Mouse (Mus musculus): ENCODE data around the gene Dazap2. TPM values are rescaled to one million over a fixed set of nuclear protein-coding genes. Genes with fewer than 3 reads are reported as not detected.
"Not testable (repeated sequence)": the region's sequence is repeated elsewhere in the genome, so short reads cannot be mapped to it uniquely, and the experiment has no call there.

Dazap2 gene
- total and polyA plus RNA-seq, 3 experiments, result 157 to 486 (median 180) TPM

DNA sequence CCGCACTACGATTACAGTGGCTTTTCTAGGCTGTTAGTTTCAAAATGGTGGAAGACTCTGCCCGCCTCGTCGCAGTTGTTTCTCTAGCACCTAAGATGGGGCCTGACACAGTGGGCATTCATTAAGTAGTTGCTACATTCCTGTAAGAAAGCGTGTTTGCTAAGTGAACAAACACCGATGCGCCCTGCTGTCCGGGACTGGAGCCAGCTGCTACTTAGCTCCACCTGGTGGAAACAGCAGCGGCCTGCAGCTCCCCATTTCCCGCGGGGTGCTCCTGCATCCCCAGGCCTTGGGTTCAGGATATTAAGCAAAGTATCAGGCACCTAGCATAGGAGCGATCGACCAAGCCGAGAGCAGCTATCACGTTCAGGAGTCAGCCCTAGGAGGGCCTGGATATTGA, 1.6 kb upstream of the Dazap2 start:
- intact Hi-C loops (cut with DNase I), result loop anchor here (1.0 to 10.0 kb wide), 4 partner anchors 13 to 149 kb away; partner anchors contain the start of gene Letmd1
- Histone ChIP-seq H3K4me1 (ENCODE audit: control insufficient read depth, insufficient read depth, low read length) (peaks cover 11% of the 10 kb centered on the region), H3K4me3 (peak overlapping the region; percentile 29; the same call in 1 of the 2 replicates), H3K79me2 (replicated peaks; ENCODE audit: control insufficient read depth, insufficient read depth, low read length) (no peaks in the 10 kb centered on the region), H3K9ac (ENCODE audit: low read depth, low read length) (peak overlapping the region; percentile 10; the same call in 1 of the 2 replicates), H3K27ac (peak overlapping the region; percentile 92), H3K27me3 (ENCODE audit: control insufficient read depth, insufficient read depth, low read length) (no peaks in the 10 kb centered on the region; the same call in 1 of the 2 replicates), H3K36me3 (ENCODE audit: control insufficient read depth, insufficient read depth, low read length) (peaks cover 7% of the 10 kb centered on the region; the same call in 1 of the 2 replicates)
- TF ChIP-seq CTCF (IDR thresholded peaks at IDR 0.05) (no peak; the same call in none of the 2 replicates), EP300 (IDR thresholded peaks at IDR 0.05; ENCODE audit: insufficient read depth, low read depth, low read length) (peak; percentile 85), POLR2A (IDR thresholded peaks at IDR 0.05; ENCODE audit: insufficient read depth, low read depth, low read length) (0 out of 2 replicates have a peak, but pooled peaks have one; percentile 41)
- 7% methylated on average over 16 of the region's 16 CpGs for WGBS
- DNase-seq, result peak; percentile 81 to 89

DNA sequence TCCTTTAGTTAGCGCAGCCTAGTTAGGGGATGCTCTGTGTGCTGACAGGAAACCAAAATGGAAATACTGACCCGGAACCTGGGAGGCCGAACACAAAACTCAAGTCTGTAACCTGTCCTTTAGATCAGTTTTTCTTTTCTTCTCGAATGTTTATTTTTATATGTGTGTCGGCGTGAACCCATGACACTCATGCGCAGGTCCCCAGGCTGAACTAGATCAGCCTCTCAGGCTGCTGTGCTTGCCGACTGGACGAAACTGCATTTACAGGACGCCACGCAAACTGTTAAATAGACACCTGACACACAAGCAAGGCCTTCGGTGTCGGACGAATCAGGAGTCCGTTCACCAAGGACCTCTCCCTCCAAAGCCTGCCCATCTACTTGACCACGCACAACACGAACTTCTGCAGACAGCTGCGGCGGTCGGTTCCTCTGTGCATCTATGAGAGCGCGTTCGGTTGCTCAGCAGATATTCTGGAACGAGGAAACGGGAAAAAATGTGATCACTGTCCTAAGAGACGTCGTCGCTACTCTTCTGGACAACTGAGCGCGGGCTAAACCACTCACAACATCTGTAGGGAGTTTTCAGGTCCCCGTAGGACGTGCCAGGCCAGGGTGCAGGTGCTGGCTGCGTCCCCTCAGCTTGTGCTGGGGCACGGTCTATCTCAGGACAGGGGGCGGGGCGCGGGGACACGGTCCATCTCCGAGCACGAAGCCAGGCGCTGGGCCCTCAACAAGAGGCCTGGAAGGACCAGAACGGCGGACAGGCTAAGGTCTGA, 742 bp upstream of the Dazap2 start:
- peaks cover 14% of the 10 kb centered on the region for H3K36me3 ChIP-seq (ENCODE audit: control insufficient read depth, insufficient read depth, low read length)
- no peaks in the 10 kb centered on the region; the same call in 1 of the 2 replicates for H3K27me3 ChIP-seq (ENCODE audit: control insufficient read depth, insufficient read depth, low read length)
- H3K79me2 ChIP-seq (replicated peaks; ENCODE audit: control insufficient read depth, insufficient read depth, low read length), result no peaks in the 10 kb centered on the region
- no peak for DNase-seq
- H3K9ac ChIP-seq (ENCODE audit: low read depth, low read length), result peak overlapping the region; percentile 61
- peak overlapping the region; percentile 92 for H3K27ac ChIP-seq
- WGBS, result 9% methylated on average over 43 of the region's 43 CpGs
- intact Hi-C loops (cut with DNase I), result loop anchor here (1.0 to 10.0 kb wide), 3 partner anchors 63 to 150 kb away; partner anchors contain the start of gene Letmd1
- peaks cover 12% of the 10 kb centered on the region for H3K4me1 ChIP-seq (ENCODE audit: control insufficient read depth, insufficient read depth, low read length)
- peak overlapping the region; percentile 66 for H3K4me3 ChIP-seq
- TF ChIP-seq POLR2A (IDR thresholded peaks at IDR 0.05; ENCODE audit: insufficient read depth, low read depth, low read length), result peak; percentile 16; the same call in 1 of the 2 replicates
- no peak for TF ChIP-seq EP300 (IDR thresholded peaks at IDR 0.05; ENCODE audit: insufficient read depth, low read depth, low read length)
- no peak for TF ChIP-seq CTCF (IDR thresholded peaks at IDR 0.05)

- peak overlapping the region; percentile 86 for H3K9ac ChIP-seq (ENCODE audit: low read depth, low read length)
- peak overlapping the region; percentile 98 for H3K27ac ChIP-seq
- WGBS, result under 1% methylated on average over 40 of the region's 43 CpGs
- TF ChIP-seq POLR2A (IDR thresholded peaks at IDR 0.05; ENCODE audit: insufficient read depth, low read depth, low read length) (peak; percentile 51; the same call in 1 of the 2 replicates), EP300 (IDR thresholded peaks at IDR 0.05; ENCODE audit: insufficient read depth, low read depth, low read length) (no peak)
- no peaks in the 10 kb centered on the region for H3K79me2 ChIP-seq (replicated peaks; ENCODE audit: control insufficient read depth, insufficient read depth, low read length)
- H3K4me1 ChIP-seq (ENCODE audit: control insufficient read depth, insufficient read depth, low read length), result peaks cover 12% of the 10 kb centered on the region
- H3K36me3 ChIP-seq (ENCODE audit: control insufficient read depth, insufficient read depth, low read length), result peaks cover 21% of the 10 kb centered on the region
- peak overlapping the region; percentile 85 for H3K4me3 ChIP-seq
- peak; percentile 90 for DNase-seq
- no peaks in the 10 kb centered on the region for H3K27me3 ChIP-seq (ENCODE audit: control insufficient read depth, insufficient read depth, low read length)
- intact Hi-C loops (cut with DNase I), result loop anchor here (1.0 to 10.0 kb wide), 2 partner anchors 21 to 151 kb away; partner anchors contain the start of gene Letmd1
Observed at GRCm38 (mm10) chr15:100615825-100616220, 674 bp downstream of the Dazap2 start.

DNA sequence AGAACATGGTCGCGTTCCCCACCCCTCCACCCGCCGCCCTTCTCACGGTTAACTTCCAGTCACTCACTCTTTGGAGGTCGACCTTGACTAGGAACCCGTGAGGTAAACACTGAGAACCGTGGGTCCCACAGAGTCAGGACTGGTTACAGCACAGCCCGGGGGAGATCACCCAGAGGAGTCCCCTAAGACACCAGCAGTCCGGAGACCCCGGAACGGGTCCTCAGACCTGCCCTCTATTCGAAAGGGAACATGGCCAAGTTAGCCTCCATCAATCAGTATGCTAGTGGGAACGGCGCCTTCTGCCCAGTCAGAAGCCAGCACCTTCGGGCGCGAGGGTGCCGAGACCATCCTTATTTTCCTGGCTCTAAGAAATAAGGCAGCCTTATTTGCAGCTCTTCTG, 1.1 kb downstream of the Dazap2 start:
- intact Hi-C loops (cut with DNase I), result loop anchor here (10.0 kb wide), 1 partner anchor 151 kb away; the partner anchor contains the start of gene Letmd1
- WGBS, result under 1% methylated on average over 19 of the region's 19 CpGs
- H3K27ac ChIP-seq, result peak overlapping the region; percentile 98

GRCm38 (mm10) chr15:100619200-100619599, 4.1 kb downstream of the Dazap2 start:
- intact Hi-C loops (cut with DNase I), result loop anchor here (10.0 kb wide), 1 partner anchor 154 kb away; the partner anchor contains the start of gene Letmd1
- TF ChIP-seq POLR2A (IDR thresholded peaks at IDR 0.05; ENCODE audit: insufficient read depth, low read depth, low read length) (no peak), CTCF (IDR thresholded peaks at IDR 0.05) (no peak), EP300 (IDR thresholded peaks at IDR 0.05; ENCODE audit: insufficient read depth, low read depth, low read length) (no peak)
- WGBS, result 62% methylated on average over 7 of the region's 7 CpGs
- Histone ChIP-seq H3K27me3 (ENCODE audit: control insufficient read depth, insufficient read depth, low read length) (no peaks in the 10 kb centered on the region), H3K9ac (ENCODE audit: low read depth, low read length) (no peak overlapping the region), H3K27ac (no peak overlapping the region), H3K79me2 (replicated peaks; ENCODE audit: control insufficient read depth, insufficient read depth, low read length) (no peaks in the 10 kb centered on the region; the same call in 1 of the 2 replicates), H3K36me3 (ENCODE audit: control insufficient read depth, insufficient read depth, low read length) (peaks cover 23% of the 10 kb centered on the region), H3K4me3 (no peak overlapping the region), H3K4me1 (ENCODE audit: control insufficient read depth, insufficient read depth, low read length) (peaks cover 16% of the 10 kb centered on the region)
- no peak for DNase-seq

More for the DNA sequence above, 1.1 kb downstream of the Dazap2 start:
- peaks cover 23% of the 10 kb centered on the region for H3K36me3 ChIP-seq (ENCODE audit: control insufficient read depth, insufficient read depth, low read length)
- H3K4me3 ChIP-seq, result peak overlapping the region; percentile 85
- peak overlapping the region; percentile 86 for H3K9ac ChIP-seq (ENCODE audit: low read depth, low read length)
- no peak for TF ChIP-seq POLR2A (IDR thresholded peaks at IDR 0.05; ENCODE audit: insufficient read depth, low read depth, low read length)
- no peak for TF ChIP-seq CTCF (IDR thresholded peaks at IDR 0.05)
- TF ChIP-seq EP300 (IDR thresholded peaks at IDR 0.05; ENCODE audit: insufficient read depth, low read depth, low read length), result no peak
- DNase-seq, result no peak
- no peaks in the 10 kb centered on the region for H3K79me2 ChIP-seq (replicated peaks; ENCODE audit: control insufficient read depth, insufficient read depth, low read length)
- H3K27me3 ChIP-seq (ENCODE audit: control insufficient read depth, insufficient read depth, low read length), result no peaks in the 10 kb centered on the region
- H3K4me1 ChIP-seq (ENCODE audit: control insufficient read depth, insufficient read depth, low read length), result peaks cover 12% of the 10 kb centered on the region

GRCm38 (mm10) chr15:100621671-100622070, 6.5 kb downstream of the Dazap2 start:
- intact Hi-C loops (cut with DNase I); H3K27me3 ChIP-seq (ENCODE audit: control insufficient read depth, insufficient read depth, low read length); H3K4me3 ChIP-seq; H3K9ac ChIP-seq (ENCODE audit: low read depth, low read length); DNase-seq; H3K79me2 ChIP-seq (replicated peaks; ENCODE audit: control insufficient read depth, insufficient read depth, low read length): not testable (repeated sequence)
- H3K4me1 ChIP-seq (ENCODE audit: control insufficient read depth, insufficient read depth, low read length), result peaks cover 13% of the 10 kb centered on the region
- 29% methylated on average over 9 of the region's 9 CpGs for WGBS
- peaks cover 23% of the 10 kb centered on the region for H3K36me3 ChIP-seq (ENCODE audit: control insufficient read depth, insufficient read depth, low read length)
- H3K27ac ChIP-seq, result peak overlapping the region; percentile 58
